Mouse (Mus musculus): Measurements from ENCODE around the gene Fem1a.

Gene Fem1a

GRCm38 (mm10) chr17:56254695-56255094 lies 1.9 kb upstream of the Fem1a start:
- in situ Hi-C loops (cut with MboI, MseI), result loop anchor here (5.0 kb wide), 2 partner anchors 37 to 122 kb away; partner anchors contain the start of gene Dpp9

- in situ Hi-C loops (cut with MboI, MseI), result loop anchor here (5.0 kb wide), 2 partner anchors 38 to 123 kb away; partner anchors contain the start of gene Dpp9
Measured at GRCm38 (mm10) chr17:56255429-56255828, 1.2 kb upstream of the Fem1a start.

- in situ Hi-C loops (cut with MboI, MseI), result loop anchor here (5.0 kb wide), 2 partner anchors 39 to 124 kb away; partner anchors contain the start of gene Dpp9
Measured at GRCm38 (mm10) chr17:56255863-56256238, 759 bp upstream of the Fem1a start.

GRCm38 (mm10) chr17:56257181-56257894 lies 728 bp downstream of the Fem1a start:
- in situ Hi-C loops (cut with MboI, MseI), result loop anchor here (5.0 kb wide), 2 partner anchors 40 to 125 kb away; partner anchors contain the start of gene Dpp9

GRCm38 (mm10) chr17:56258269-56258668 lies 1.7 kb downstream of the Fem1a start:
- in situ Hi-C loops (cut with MboI, MseI), result loop anchor here (5.0 kb wide), 2 partner anchors 41 to 126 kb away; partner anchors contain the start of gene Dpp9

GRCm38 (mm10) chr17:56258812-56259211 lies 2.2 kb downstream of the Fem1a start:
- in situ Hi-C loops (cut with MboI, MseI), result loop anchor here (5.0 kb wide), 2 partner anchors 42 to 127 kb away; partner anchors contain the start of gene Dpp9

GRCm38 (mm10) chr17:56259301-56260037 lies 2.9 kb downstream of the Fem1a start:
- in situ Hi-C loops (cut with MboI, MseI), result loop anchor here (5.0 kb wide), 2 partner anchors 42 to 127 kb away; partner anchors contain the start of gene Dpp9

GRCm38 (mm10) chr17:56261166-56261565 lies 4.6 kb downstream of the Fem1a start:
- in situ Hi-C loops (cut with MboI, MseI), result no loop called here

GRCm38 (mm10) chr17:56262645-56263094 lies 6.1 kb downstream of the Fem1a start:
- in situ Hi-C loops (cut with MboI, MseI), result no loop called here

- in situ Hi-C loops (cut with MboI, MseI), result no loop called here
Measured at GRCm38 (mm10) chr17:56264020-56264419, 7.4 kb downstream of the Fem1a start.

- in situ Hi-C loops (cut with MboI, MseI), result no loop called here
Measured at GRCm38 (mm10) chr17:56265011-56265410, 8.4 kb downstream of the Fem1a start.

- in situ Hi-C loops (cut with MboI, MseI), result no loop called here
Measured at GRCm38 (mm10) chr17:56265869-56266268, 9.3 kb downstream of the Fem1a start.

- in situ Hi-C loops (cut with MboI, MseI), result no loop called here
Measured at GRCm38 (mm10) chr17:56266271-56266670, 9.7 kb downstream of the Fem1a start.

- in situ Hi-C loops (cut with MboI, MseI), result no loop called here
Measured at GRCm38 (mm10) chr17:56269153-56269630, 12.6 kb downstream of the Fem1a start.

GRCm38 (mm10) chr17:56269741-56270140 lies 13.1 kb downstream of the Fem1a start:
- in situ Hi-C loops (cut with MboI, MseI), result no loop called here

- in situ Hi-C loops (cut with MboI, MseI), result no loop called here
Measured at GRCm38 (mm10) chr17:56271609-56272253, 15.1 kb downstream of the Fem1a start.

GRCm38 (mm10) chr17:56272644-56273043 lies 16.0 kb downstream of the Fem1a start:
- in situ Hi-C loops (cut with MboI, MseI), result no loop called here

- in situ Hi-C loops (cut with MboI, MseI), result no loop called here
Measured at GRCm38 (mm10) chr17:56273482-56273881, 16.9 kb downstream of the Fem1a start.

- in situ Hi-C loops (cut with MboI, MseI), result no loop called here
Measured at GRCm38 (mm10) chr17:56273986-56274385, 17.4 kb downstream of the Fem1a start.

GRCm38 (mm10) chr17:56275842-56276480 lies 19.4 kb downstream of the Fem1a start:
- in situ Hi-C loops (cut with MboI, MseI), result loop anchor here (25.0 kb wide), 1 partner anchor 1011 kb away; the partner anchor contains the start of gene Vav1
